Mouse (Mus musculus) lung, postnatal 25 days (tissue): ENCODE data around the gene Lypd6b.

Experiments
- DNase-seq: peaks from one replicate; pipeline ENCODE4 v3.0.0; 2022; ENCODE audit warnings: low spot score

The Lypd6b gene

DNA sequence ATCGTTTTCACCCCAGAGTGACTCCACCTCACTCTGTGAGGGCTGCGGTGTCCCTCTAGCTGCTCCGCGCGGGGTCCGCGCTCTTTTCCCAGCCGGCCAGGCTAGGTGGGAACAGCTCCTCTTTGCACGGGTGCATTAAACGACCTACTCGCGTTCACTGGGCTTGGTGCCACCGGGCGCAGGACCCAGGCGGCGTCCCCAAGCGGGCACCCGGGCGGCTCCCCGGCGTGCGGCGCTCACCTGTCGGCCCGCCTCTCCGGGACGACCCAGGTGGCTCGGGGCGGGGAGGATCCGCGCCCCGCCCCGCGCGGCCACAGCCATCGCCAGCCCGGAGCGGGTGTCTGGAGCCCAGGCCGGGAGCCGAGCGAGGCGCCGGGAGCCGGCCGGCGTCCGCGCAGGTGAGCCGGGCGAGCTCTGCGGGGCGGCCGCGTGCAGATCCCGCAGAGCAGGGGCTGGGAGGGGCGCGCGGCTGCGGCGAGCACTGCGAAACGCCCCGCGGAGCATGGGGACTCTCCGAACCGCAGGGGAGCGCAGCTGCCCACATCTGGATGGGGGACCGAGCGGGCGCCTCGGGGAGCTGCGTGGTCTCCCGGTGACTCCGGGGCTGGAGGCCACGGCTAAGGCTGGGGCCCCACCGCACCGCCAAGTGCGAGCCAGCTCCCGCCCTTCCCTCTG is at the start of gene Lypd6b:
Lypd6b (plus strand) TSS at position 313 of the 675 bp plus-strand sequence.
- peak; percentile 24 for DNase-seq

DNA sequence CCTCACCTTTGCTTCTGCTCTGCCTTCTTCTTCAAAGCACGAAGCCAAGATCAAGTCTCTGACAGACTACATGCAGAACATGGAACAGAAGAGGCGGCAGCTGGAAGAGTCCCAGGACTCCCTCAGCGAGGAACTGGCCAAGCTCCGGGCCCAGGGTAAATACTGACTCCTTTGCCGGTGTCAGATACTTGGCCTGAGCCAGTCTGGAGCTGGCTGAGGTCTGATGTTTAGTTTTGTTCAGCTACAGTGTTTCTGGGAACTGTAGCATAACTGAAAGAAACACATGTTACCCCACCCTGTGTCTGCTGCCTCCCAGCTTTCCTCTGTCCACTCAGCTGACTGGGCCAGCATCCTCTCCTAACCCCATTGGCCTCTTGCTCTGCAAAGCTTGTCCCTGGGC is 48.4 kb upstream of the Lypd6b start:
- DNase-seq = no peak

DNA sequence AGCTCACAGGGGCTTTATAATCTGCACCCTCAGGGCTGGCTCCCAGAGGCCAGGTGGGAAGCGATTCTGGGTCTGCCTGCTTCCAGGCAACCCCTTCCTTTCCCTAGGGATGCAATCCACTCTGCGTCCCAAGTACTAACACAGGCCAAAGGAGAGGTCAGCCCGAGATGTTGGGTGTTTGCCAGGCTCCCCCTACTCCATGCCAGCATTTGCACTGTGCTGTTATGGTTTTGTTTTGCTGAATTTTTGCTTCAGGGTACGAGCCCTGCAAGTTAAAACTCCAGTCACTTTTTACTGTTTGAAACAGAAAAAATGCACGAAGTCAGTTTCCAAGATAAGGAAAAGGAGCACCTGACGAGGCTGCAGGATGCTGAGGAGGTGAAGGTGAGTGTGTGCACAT is 46.5 kb upstream of the Lypd6b start:
- DNase-seq = no peak

DNA sequence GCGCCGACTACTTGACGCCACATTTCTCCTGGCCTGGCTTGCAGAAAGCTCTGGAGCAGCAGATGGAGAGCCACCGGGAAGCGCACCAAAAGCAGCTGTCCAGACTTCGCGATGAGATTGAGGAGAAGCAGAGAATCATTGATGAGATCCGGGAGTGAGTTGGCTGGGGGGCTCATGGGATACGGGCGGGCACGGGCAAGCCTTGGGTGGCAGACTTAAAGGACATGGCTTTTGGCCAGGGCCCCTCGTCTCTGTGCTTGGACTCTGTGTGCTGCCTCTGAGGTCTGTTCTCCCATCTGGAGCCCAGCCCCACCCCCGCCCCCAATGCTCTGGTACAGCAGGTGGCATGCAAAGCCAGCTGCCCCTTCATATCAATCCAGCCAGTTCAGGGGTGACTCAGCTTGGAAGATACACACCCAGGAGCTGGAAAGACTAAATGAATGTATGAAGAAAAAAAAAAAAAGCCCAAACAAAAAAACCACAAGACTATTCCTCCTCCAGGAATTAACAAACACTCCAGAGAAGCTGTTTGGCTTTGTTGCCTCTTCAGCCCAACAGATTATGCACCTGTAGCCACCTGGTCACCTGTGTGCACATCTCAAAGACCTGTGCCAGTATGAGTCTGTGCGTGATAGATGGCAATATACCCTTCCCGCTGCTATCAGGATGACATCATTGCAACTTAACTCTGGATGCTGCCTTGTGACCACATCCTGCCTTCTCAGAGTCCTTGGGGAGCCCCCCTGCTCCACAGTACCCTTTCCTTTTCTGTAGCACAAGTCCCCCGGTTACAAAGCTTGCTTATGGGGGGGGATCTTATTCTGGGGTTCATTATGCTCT is 45.4 kb upstream of the Lypd6b start:
- DNase-seq = no peak

DNA sequence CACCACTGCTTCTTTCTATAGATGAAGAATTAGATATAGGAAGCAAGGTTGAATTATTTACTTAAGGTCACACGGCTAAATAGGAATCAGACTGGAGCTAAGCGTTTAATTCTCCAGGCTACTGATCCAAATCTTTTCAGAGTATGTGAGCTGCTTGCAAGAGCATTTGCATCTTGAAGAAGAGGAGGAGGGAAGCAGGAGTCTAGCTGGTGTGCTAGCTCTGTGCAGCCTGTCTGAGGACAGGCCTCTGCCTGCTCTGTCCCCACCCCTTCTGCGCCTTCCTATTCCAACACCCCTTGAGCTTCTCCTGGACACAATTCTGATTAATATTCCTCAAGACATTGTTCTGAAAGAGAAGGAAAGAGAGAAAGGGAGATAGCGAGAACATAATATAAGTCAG is 44.6 kb upstream of the Lypd6b start:
- no peak for DNase-seq

DNA sequence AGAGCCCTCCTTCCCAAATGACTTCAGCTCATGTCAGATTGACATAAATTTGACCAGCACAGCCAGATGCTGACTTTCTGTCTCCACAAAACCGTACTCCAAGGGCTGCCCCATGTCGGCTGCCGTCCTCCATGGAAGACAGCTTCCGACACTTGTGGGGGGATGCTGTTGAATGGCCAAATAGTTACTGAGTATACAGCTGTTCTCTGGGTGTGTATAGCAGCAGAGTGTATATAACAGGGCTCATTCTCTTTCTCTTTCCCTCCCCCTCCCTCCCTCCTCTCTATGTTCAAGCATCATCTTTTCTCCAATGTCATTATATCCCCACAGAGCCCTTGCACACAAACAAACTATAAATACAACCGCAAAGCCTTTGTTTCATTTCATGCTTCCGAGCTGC is 43.7 kb upstream of the Lypd6b start:
- no peak for DNase-seq

DNA sequence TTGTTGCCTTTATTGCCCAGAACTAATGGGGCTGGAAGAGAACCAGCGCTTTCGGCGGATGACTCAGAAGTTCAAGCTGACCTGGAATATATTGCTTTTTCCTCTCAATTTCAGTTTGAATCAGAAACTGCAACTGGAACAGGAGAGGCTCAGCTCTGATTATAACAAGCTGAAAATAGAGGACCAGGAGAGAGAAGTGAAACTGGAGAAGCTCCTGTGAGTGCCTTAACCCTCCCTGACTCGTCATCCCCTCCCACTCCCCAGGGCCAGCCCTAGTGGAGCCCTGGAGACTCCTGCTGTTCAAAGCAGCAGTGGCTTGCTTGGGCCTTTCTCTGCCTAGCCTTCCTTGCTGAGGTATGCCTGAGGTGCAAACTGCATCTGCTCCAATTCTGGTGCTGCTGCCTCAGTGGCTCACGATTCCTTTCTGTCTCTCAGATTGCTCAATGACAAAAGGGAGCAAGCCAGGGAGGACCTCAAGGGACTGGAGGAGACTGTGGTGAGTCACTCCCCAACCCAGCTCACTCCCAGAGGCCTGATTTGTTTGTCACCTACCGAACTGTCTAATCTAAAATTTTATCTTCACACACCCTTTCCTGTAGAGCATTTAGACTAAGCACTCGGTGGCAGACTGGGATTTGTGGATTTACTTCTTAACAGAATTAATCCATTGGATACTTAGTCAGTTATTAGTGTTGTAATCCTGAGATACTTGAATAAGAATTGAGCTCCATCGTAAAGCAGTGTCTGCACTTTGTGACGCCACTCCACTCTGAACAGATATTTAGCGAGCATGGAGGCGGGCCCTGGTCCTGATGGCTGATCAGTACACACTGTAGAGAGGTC is 43.0 kb upstream of the Lypd6b start:
- DNase-seq = no peak

DNA sequence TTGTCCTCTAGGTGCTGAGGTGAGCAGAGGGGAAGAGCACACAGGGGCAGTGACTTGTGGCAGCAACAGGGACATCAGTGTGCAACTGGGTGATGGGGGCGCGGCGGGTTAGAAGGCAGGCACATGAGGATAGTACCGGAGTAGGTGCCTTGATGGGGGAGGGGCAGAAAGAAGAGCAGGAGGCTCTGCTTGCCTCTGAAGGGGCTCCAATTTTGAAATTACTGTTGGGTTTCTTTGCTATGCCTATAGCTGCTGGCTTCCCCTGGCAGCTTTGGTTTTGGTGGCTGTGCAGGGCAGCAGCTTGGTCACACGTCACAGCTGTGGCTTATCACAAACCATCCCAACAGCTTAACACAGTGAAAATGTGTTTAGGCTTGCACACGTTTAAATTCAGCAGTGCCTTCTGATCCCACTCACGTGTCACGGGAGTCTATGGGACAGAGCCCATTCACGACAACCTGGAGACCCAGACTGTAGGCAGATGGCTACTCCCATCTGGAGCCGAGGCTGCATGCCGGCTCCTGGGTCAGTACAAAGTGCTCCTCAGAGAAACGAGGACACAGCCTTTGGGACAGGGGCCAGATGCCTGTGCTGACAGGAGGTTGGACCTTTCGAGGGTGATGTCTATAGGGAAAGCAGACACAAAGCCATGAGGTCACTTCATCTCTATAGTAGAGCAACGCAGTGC is 42.2 kb upstream of the Lypd6b start:
- DNase-seq = no peak

DNA sequence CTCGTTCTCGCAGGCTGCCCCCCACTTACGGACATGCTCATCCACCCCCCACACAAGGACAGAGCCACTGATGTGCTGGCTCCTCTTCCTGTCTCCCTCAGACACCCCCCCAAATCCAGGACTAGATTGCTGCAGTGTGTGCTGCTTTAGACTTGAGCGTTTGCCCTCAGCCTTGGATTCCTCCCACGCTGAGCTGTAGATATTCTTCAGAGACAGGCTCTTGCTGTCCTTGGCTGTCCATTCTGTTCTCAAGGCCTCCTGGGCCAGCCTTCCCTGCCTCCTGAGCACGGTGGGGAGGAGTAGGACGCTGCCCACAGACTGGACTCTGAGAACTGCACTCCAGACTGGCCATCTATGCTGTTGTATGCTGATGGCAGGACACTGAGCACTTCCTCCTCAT is 40.5 kb upstream of the Lypd6b start:
- no peak for DNase-seq

DNA sequence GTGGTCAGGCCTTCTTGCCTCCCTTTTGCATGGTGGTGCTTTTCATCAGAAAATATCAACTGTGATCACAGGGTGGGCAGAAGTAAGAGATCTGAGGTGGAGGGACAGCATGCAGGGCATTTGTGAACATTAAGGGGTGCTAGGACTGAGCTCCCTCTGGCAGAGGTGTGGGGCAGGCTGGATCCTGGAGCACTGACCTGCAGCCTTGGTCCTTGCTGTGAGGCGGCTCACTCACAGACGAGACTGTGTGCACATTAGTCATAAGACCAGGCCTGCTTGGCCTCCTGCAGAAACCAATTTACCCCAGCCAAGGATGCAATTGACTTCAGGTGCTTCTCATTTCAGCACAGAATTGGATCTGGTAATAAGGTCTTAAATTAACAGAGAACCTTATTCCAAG is 39.8 kb upstream of the Lypd6b start:
- DNase-seq = no peak

DNA sequence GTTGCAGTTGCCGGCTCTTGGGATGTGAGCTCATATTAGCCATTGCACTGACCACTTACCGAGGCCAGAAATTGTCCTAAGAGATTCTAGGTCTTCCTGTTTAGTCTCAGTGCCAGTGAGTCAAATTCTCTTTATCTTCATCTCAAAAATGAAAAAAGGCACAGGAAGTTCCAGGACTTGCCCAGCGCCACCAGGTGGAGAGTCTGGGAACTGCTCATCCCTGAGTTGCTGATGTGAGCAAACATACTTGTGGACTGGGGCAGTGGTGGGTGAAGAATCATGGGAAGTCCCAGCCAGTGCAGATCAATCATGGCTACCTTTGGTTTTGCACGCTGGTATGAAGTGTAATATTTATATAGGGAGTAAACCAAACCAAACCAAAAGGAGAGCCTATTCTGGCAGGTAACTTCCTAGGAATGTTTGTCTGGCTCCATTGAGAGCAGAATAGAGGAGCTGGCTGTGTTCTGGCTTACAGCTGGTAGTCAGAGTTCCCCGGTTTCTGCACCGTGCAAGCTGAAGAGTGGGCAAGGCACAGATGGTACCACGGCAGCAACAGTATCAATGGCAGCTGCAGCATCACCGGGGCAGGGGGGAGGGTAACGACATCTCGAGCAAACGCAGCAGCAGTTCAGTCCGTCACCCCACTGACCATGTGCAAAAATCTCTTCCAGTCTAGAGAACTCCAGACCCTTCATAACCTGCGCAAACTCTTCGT is 38.7 kb upstream of the Lypd6b start:
- no peak for DNase-seq

DNA sequence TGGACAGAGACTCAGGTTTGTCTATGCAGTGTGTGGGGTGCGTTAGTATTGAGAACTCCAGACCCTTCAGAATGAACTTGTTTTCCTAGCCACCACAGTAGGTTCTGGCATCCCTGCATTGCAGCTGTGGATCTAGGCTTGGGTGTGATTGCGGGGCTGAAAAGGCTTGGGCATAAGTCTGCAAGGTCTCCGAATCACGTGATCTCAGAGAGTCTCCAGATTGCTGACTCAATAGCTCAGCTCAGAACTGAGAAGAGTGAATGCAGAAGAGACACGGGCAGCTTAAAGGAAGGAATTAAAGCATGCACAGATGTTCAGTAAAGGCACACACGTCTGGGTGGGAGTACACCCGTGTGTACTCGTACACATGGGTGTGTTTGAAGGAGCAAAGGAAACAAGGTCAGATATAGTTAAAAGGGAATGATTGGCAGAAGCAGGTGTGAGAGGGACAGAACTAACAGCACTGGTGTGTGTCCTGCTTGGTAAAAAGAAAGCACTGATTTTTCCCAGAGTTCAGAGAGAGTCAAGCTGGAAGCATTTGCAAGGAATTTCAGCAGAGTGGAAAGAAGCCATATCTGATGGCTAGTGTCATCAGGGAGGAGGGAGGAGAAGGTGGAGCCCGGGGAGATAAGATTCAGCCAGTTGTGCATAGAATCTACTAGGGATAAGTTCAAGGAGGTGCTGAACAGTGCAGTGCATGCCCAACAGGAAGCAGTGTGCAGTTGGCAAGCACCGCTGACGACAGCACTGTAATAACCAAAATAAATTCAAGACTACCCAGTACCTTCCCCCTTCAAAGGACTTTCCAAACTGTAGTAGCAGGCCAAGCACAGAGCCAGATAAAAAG is 37.5 kb upstream of the Lypd6b start:
- DNase-seq = no peak

DNA sequence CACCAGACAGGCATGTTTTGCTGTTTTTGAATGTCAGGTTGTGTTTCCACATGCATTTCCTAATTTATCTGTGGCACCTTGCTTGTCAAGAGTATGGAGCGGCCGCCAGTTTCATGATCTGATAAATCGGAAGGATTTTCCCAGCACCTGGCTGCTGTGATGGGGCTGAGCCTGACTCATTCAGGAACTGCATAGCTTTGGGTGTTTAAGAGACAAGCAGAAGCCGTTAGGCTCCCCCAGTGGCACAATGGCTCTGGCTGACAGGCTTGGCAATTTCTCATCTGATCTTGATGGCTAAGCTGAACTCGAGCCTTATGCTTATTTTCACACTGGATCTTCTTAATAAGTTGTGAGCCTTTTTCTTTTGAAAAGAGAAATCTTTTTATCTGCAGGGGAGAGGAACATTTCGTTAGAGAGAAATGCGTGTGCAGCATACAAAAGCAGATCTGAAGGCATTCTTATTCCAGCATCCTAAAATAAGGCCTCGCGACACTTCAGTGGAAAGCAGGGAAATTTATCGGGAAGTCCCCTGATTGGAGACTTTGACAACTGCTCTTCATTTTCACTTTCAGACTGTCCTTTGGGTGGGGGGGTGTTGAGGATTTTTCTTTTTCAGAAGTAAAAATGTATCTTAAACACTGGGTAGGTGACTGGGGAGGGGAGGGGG is 35.8 kb upstream of the Lypd6b start:
- DNase-seq = no peak

DNA sequence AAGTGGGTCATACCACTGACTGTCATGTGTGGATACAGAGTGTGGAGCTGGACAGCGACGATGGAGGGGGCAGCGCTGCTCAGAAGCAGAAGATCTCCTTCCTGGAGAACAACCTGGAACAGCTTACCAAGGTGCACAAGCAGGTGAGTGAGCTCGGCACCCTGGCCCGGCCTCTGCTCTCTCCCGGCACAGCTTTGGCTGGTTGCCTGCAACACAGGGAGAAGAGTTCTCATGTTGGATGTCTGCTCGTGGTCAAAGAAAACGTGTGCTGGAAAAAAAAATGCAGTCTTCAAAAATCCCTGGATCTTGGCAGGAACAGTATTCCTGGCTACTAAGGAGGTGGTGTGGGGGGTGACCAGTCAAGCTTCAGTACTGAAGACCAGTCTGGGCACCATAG is 35.3 kb upstream of the Lypd6b start:
- DNase-seq = no peak

DNA sequence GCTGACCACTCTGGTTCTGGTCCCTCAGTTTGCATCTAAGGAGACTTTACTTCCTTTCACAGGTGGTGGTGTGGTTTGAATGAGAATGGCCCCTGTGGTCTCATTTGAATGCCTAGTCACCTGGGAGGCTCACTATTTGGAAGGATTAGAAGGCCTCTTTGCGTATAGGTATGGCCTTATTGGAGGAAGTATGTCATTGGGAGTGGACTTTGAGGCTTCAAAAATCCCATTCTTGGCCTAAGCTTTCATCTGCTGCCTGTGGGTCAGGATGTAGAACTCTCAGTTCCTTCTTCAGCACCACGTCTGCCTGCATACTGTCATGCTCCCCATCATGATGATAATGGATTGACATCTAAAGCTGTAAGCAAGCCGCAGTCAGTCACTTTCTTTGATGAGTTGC is 34.4 kb upstream of the Lypd6b start:
- no peak for DNase-seq

DNA sequence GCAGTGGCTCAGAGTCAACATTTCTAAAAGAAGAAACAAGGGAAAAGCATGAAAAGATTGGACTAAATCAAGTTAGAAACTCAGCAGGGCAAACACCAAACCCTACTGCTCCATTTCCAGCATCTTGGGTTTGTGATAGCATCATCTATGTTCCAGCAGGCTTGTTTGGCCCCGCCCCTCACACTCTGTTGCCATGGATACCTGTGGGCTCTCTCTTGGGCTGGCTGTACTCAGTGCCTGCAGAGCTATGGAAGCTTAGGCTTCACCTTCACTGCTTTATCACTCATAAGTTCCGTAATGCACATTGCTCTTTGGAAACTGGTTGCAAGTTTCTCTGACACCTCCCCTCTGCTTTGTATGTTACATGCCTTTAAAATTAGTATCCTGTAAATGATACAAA is 32.4 kb upstream of the Lypd6b start:
- DNase-seq = no peak

DNA sequence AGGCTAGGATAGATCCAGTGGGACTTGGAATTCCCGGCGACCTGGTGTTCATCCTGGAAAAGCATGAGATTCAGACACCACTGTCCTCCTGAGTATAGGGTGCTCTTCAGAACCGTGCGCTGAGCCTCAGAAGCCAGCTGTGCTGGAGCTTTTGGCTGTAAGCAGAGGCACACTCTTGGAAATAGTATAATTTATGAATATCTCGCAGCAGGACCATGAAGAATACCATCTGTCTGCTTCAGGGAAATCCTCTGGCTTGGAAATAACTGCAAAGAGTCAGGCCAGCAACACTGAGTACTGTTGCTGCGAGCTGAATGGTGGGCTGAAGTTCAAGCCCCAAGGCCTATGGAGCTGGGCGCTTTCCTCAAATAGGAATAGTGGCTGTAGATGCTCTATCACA is 29.9 kb upstream of the Lypd6b start:
- no peak for DNase-seq

DNA sequence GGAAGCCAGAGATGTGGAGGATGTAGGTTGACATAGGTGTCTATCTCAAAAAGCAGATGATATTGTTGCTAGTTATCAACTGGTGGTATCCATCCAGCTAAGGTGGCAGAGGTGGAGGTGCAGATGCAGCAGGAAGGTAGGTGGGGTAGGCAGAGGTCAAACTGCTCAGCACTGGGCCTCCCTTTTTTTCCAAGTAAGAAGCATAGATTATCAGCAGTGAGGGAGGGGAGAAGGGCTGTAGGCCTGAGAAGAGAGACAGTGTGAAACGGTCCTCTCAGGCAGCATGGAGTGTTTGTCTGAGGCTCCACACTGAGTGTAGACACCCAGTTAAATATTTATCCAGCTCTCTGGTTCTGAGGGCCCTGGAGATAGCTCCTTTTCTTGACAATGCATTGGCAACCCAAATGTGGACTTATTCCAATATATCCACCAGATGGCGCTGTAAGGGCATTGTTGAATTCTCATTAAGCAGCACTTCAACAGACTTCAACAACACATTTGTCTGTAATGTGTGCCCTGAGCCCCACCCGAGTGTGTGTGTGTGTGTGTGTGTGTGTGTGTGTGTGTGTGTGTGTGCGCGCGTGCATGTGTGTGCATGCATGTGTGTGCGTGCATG is 23.0 kb upstream of the Lypd6b start:
- peak; percentile 66 for DNase-seq

DNA sequence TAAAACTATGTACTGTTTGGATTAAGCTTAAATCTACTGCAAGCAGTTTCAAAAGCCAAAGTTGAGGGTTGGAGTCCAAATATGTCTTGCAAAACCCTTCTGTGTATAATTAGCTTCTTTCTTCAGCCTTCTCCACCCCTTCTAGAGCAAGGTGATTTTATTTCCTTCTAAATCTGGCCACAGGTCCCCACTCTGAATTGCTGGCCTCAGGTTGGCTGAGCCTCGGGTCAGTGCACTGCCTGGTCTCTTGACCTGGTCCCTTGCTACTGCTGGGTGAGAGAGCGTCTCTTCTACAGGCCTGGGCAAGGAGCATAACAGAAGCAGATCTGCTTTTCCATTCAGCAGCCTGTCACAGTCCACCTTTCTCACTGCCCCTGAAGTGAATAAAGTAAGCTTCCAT is 18.6 kb upstream of the Lypd6b start:
- no peak for DNase-seq

DNA sequence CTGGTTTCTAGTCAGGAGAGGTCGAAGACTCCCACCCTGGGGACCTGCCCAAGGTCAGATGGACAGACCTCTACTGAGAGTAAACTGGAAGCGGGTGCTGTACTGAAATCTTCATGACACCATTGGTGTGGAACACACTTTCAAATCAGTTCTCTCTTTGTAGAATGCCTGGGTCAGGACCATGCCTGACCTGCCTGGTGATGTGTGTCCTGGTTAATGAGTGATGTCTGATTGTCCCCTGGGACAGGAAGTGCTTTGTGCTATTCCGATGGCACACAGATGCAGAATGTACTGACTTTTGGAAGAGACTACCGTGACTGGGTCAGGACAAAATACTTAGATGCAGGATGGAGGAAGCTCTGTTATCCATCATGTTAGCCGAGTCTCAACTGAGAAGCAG is 17.0 kb upstream of the Lypd6b start:
- no peak for DNase-seq
